Comparison of ENCODE assay signal across 8 mouse cellular contexts in genomic region chr6:52584383-52584782, GRCm38 (mm10). TPM values are rescaled to one million over a fixed set of nuclear protein-coding genes. Genes with fewer than 3 reads are reported as not detected.
DNase-seq lines count a peak whose midpoint lies in the region; ATAC-seq and TF ChIP-seq lines count a peak whose summit lies in the region.

No protein-coding gene starts in this region.

- no peak for TF ChIP-seq CTCF in C2C12 (IDR thresholded peaks at IDR 0.05; ENCODE audit: control insufficient read depth, insufficient read depth, insufficient read length)
- no peak for TF ChIP-seq CTCF in midbrain, postnatal 0 days (IDR thresholded peaks at IDR 0.05)

- peak; percentile 77; the same call in 1 of the 2 replicates for ATAC-seq in hindbrain, embryonic 14.5 days (ENCODE audit: low FRiP score)
- no peak; the same call in 1 of the 2 replicates for ATAC-seq in midbrain, postnatal 0 days (ENCODE audit: low FRiP score)
- no peak for ATAC-seq in inflammation-experienced regulatory T-cells, adult 6 months

- H3K79me3 ChIP-seq in C2C12 (ENCODE audit: low read depth), result no peaks in the 10 kb centered on the region

- H3K79me2 ChIP-seq in C2C12 (ENCODE audit: control insufficient read depth, insufficient read depth), result no peaks in the 10 kb centered on the region

- peak overlapping the region; percentile 11 for H3ac ChIP-seq in C2C12 (ENCODE audit: control insufficient read depth, insufficient read length, low read depth)

- no peak overlapping the region for H3K4me3 ChIP-seq in C2C12 (ENCODE audit: insufficient read depth, poor library complexity, severe bottlenecking)
- no peak overlapping the region for H3K4me3 ChIP-seq in hindbrain, embryonic 14.5 days (replicated peaks; ENCODE audit: low read length)
- no peak overlapping the region for H3K4me3 ChIP-seq in midbrain, postnatal 0 days (ENCODE audit: low read depth, low read length)

- no peak overlapping the region for H3K9ac ChIP-seq in hindbrain, embryonic 14.5 days
- no peak overlapping the region; the same call in 1 of the 2 replicates for H3K9ac ChIP-seq in midbrain, postnatal 0 days (replicated peaks; ENCODE audit: low read length, poor library complexity, severe bottlenecking)

- WGBS in hindbrain, embryonic 14.5 days, result 2% methylated on average over 8 of the region's 8 CpGs
- WGBS in midbrain, postnatal 0 days, result 11% methylated on average over 8 of the region's 8 CpGs

- no peak overlapping the region for H3K27ac ChIP-seq in hindbrain, embryonic 14.5 days
- H3K27ac ChIP-seq in midbrain, postnatal 0 days (ENCODE audit: low read depth, low read length), result no peak overlapping the region

- H3K36me3 ChIP-seq in C2C12 (ENCODE audit: control insufficient read depth, insufficient read depth), result no peaks in the 10 kb centered on the region
- H3K36me3 ChIP-seq in hindbrain, embryonic 14.5 days (replicated peaks; ENCODE audit: control insufficient read depth, insufficient read depth), result no peaks in the 10 kb centered on the region
- H3K36me3 ChIP-seq in midbrain, postnatal 0 days (ENCODE audit: insufficient read depth, low read length), result no peaks in the 10 kb centered on the region

- intact Hi-C loops in left cerebral cortex, postnatal 10 days (cut with DNase I), result no loop called here

- no peaks in the 10 kb centered on the region for H3K9me3 ChIP-seq in hindbrain, embryonic 14.5 days (ENCODE audit: control insufficient read depth, low read length)
- H3K9me3 ChIP-seq in midbrain, postnatal 0 days (ENCODE audit: low read length), result no peaks in the 10 kb centered on the region

- no peaks in the 10 kb centered on the region for H3K27me3 ChIP-seq in C2C12 (ENCODE audit: control insufficient read depth, insufficient read depth, insufficient read length)
- no peaks in the 10 kb centered on the region; the same call in 1 of the 2 replicates for H3K27me3 ChIP-seq in hindbrain, embryonic 14.5 days (ENCODE audit: control insufficient read depth, insufficient read depth, low read length)
- H3K27me3 ChIP-seq in midbrain, postnatal 0 days (ENCODE audit: insufficient read depth, low read length), result no peaks in the 10 kb centered on the region

- no peak overlapping the region; the same call in 1 of the 2 replicates for H3K4me2 ChIP-seq in hindbrain, embryonic 14.5 days (replicated peaks)
- no peak overlapping the region for H3K4me2 ChIP-seq in midbrain, postnatal 0 days (ENCODE audit: low read depth, low read length, poor library complexity, severe bottlenecking)

- H3K4me1 ChIP-seq in hindbrain, embryonic 14.5 days (replicated peaks; ENCODE audit: control insufficient read depth, insufficient read depth, low read length), result 0 out of 2 replicates have a peak, but pooled peaks cover 7% of the 10 kb centered on the region
- no peaks in the 10 kb centered on the region for H3K4me1 ChIP-seq in midbrain, postnatal 0 days (ENCODE audit: insufficient read depth, low read length)

- DNase-seq in adrenal gland, postnatal 10 days, result peak; percentile 49
- DNase-seq in frontal cortex, adult 2 months (ENCODE audit: extremely low spot score in 1 of 2, low spot score in 1 of 2), result peak; percentile 3 to 34
- peak; percentile 53 for DNase-seq in hindbrain, embryonic 14.5 days (ENCODE audit: low spot score)
- peak; percentile 9 to 57 for DNase-seq in left cerebral cortex, postnatal 10 days (ENCODE audit: extremely low spot score in 1 of 2, low spot score in 2 of 2)
- DNase-seq in midbrain, postnatal 0 days (ENCODE audit: low spot score), result peak; percentile 77
- DNase-seq in testis, postnatal 10 days (ENCODE audit: low spot score), result no peak

TF ChIP-seq in C2C12, 6 proteins besides CTCF, POLR2A, EP300 and RAD21:
- TF ChIP-seq MYOG (IDR thresholded peaks at IDR 0.05; ENCODE audit: control insufficient read depth, extremely low read depth, insufficient read length) (no peak), MYOD1 (IDR thresholded peaks at IDR 0.05; ENCODE audit: control insufficient read depth, insufficient read length, low read depth) (peak; percentile 72), MAX (IDR thresholded peaks at IDR 0.05) (peak; percentile 53)
TF ChIP-seq in C2C12: peak in this region for 2.

RNA-seq across cellular contexts. Expression of gene Hibadh, which starts 55.8 kb away (rescaled TPM):
- 26.6 TPM for polyA plus RNA-seq in C2C12 (2012; fragmentation: generic; extraction: Trizol)
- total RNA-seq in adrenal gland, postnatal 10 days (2021), result 100 to 1,000 TPM; 219 to 227 TPM
- 72.7 and 73.7 TPM in 2 replicates for polyA plus RNA-seq in frontal cortex, adult 2 months (2012; rRNA removed)
- 45.3 and 48.0 TPM in 2 replicates for polyA plus RNA-seq in hindbrain, embryonic 14.5 days (2014; fragmentation: Nextera tagmentation; extraction: Ambion mirVana)
- total RNA-seq in left cerebral cortex, postnatal 10 days (2021), result 10 to 100 TPM; 34.8 to 38.6 TPM
- 27.2 and 39.2 TPM in 2 replicates for total RNA-seq in midbrain, postnatal 0 days (2014; rRNA removed)
- 57.5 and 63.2 TPM in 2 replicates for polyA plus RNA-seq in midbrain, postnatal 0 days (2015; fragmentation: Nextera tagmentation; extraction: Ambion mirVana)
- polyA plus RNA-seq in inflammation-experienced regulatory T-cells, adult 6 months (2017; shearing (Covaris generic)), result 10 to 100 TPM; 39.6 to 46.1 (median 42.5) TPM
